In the genomic region with DNA sequence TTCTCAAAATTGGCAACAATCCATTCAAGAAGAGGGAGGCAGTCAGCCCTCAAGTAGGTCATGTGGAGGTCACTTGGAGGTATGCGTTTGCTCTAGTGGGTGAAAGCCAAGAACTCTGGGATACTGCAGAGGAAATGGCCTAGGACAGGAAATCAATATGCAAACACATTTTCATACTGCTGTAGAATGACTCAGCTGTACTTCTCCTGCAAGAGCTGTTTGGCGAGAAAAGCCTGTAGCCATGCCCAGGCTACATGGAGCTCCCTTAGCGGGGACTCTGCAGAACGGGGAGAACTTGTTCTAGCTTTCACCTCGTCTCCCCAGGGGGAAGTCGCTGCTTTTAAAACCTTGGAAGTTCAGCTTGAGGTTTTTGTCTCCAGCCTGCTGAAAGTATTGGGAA, we compare ENCODE assay signal across 9 mouse cellular contexts.
A peak's percentile ranks its signal among the peaks of the same experiment; 100 is the strongest.
DNase-seq lines count a peak whose midpoint lies in the region; ATAC-seq and TF ChIP-seq lines count a peak whose summit lies in the region.
"Had no signal": no experiment of that assay in that cellular context is flagged by ENCODE, and none has a peak within 500 bp of the region (broad histone marks: within the 10 kb centered on the region; RNA-seq: fewer than 3 reads in every experiment).

No protein-coding gene starts in this region.

- no peak for TF ChIP-seq CTCF in lung, postnatal 0 days (IDR thresholded peaks at IDR 0.05)

- H3K4me2 ChIP-seq in lung, postnatal 0 days (replicated peaks; ENCODE audit: low read depth, low read length): no peak overlapping the region
- H3K4me2 ChIP-seq in hindbrain, embryonic 11.5 days (replicated peaks; ENCODE audit: low read depth, low read length): no peak overlapping the region
- H3K4me2 ChIP-seq in hindbrain, embryonic 14.5 days (replicated peaks): no peak overlapping the region
- H3K4me2 ChIP-seq: hindbrain, embryonic 15.5 days had no signal

- peak overlapping the region; percentile 80 for H3K27ac ChIP-seq in lung, postnatal 0 days (ENCODE audit: low read length)
- no peak overlapping the region for H3K27ac ChIP-seq in hindbrain, embryonic 11.5 days (ENCODE audit: low read depth, low read length)
- no peak overlapping the region for H3K27ac ChIP-seq in hindbrain, embryonic 14.5 days
- H3K27ac ChIP-seq: hindbrain, embryonic 15.5 days had no signal

- no peaks in the 10 kb centered on the region for H3K27me3 ChIP-seq in lung, postnatal 0 days (replicated peaks; ENCODE audit: insufficient read depth, low read length)
- no peaks in the 10 kb centered on the region for H3K27me3 ChIP-seq in hindbrain, embryonic 11.5 days (ENCODE audit: control insufficient read depth, insufficient read depth, low read length)
- H3K27me3 ChIP-seq in hindbrain, embryonic 14.5 days (ENCODE audit: control insufficient read depth, insufficient read depth, low read length): no peaks in the 10 kb centered on the region
- H3K27me3 ChIP-seq: hindbrain, embryonic 15.5 days had no signal

- intact Hi-C loops in heart, postnatal 14 days (cut with DNase I): no loop called here

- H3K9ac ChIP-seq in lung, postnatal 0 days (replicated peaks; ENCODE audit: low read depth): no peak overlapping the region
- no peak overlapping the region for H3K9ac ChIP-seq in hindbrain, embryonic 11.5 days (ENCODE audit: low read depth, low read length)
- no peak overlapping the region for H3K9ac ChIP-seq in hindbrain, embryonic 14.5 days
- H3K9ac ChIP-seq: hindbrain, embryonic 15.5 days had no signal

- peak; percentile 89 for ATAC-seq in lung, postnatal 0 days
- no peak for ATAC-seq in hindbrain, embryonic 11.5 days (ENCODE audit: low FRiP score)
- ATAC-seq in hindbrain, embryonic 14.5 days (ENCODE audit: low FRiP score): no peak

- H3K9me3 ChIP-seq in lung, postnatal 0 days (ENCODE audit: low read length): no peaks in the 10 kb centered on the region
- no peaks in the 10 kb centered on the region for H3K9me3 ChIP-seq in hindbrain, embryonic 11.5 days (ENCODE audit: control insufficient read depth, low read length)
- H3K9me3 ChIP-seq in hindbrain, embryonic 14.5 days (ENCODE audit: control insufficient read depth, low read length): no peaks in the 10 kb centered on the region
- H3K9me3 ChIP-seq: hindbrain, embryonic 15.5 days had no signal

- H3K4me3 ChIP-seq in lung, postnatal 0 days (ENCODE audit: low read depth, low read length): no peak overlapping the region
- no peak overlapping the region for H3K4me3 ChIP-seq in hindbrain, embryonic 11.5 days (ENCODE audit: low read depth, low read length)
- H3K4me3 ChIP-seq in hindbrain, embryonic 14.5 days (replicated peaks; ENCODE audit: low read length): no peak overlapping the region
- H3K4me3 ChIP-seq: hindbrain, embryonic 15.5 days had no signal

- DNase-seq in gastrocnemius, adult 18-20 months (ENCODE audit: low spot score): peak; percentile 83
- no peak for DNase-seq in gastrocnemius, postnatal 10 days
- peak; percentile 58 for DNase-seq in adipocyte (ENCODE audit: low spot score)
- peak; percentile 45 to 53 for DNase-seq in heart, postnatal 14 days
- DNase-seq in lung, postnatal 0 days (ENCODE audit: low spot score): peak; percentile 94
- DNase-seq in embryo, embryonic 9.5 days (ENCODE audit: extremely low spot score): no peak
- DNase-seq in hindbrain, embryonic 11.5 days (ENCODE audit: low spot score): no peak
- DNase-seq in hindbrain, embryonic 14.5 days (ENCODE audit: low spot score): no peak

- H3K4me1 ChIP-seq in lung, postnatal 0 days (ENCODE audit: insufficient read depth, low read depth, low read length): peaks cover 15% of the 10 kb centered on the region
- H3K4me1 ChIP-seq in hindbrain, embryonic 11.5 days (replicated peaks; ENCODE audit: control insufficient read depth, insufficient read depth, low read length): no peaks in the 10 kb centered on the region; the same call in 1 of the 2 replicates
- no peaks in the 10 kb centered on the region for H3K4me1 ChIP-seq in hindbrain, embryonic 14.5 days (replicated peaks; ENCODE audit: control insufficient read depth, insufficient read depth, low read length)
- H3K4me1 ChIP-seq: hindbrain, embryonic 15.5 days had no signal

- H3K36me3 ChIP-seq in lung, postnatal 0 days (ENCODE audit: insufficient read depth, low read length): no peaks in the 10 kb centered on the region
- H3K36me3 ChIP-seq in hindbrain, embryonic 11.5 days (ENCODE audit: control insufficient read depth, insufficient read depth, low read length): no peaks in the 10 kb centered on the region
- peaks cover 39% of the 10 kb centered on the region for H3K36me3 ChIP-seq in hindbrain, embryonic 14.5 days (replicated peaks; ENCODE audit: control insufficient read depth, insufficient read depth)

- 11% methylated on average over 6 of the region's 6 CpGs for WGBS in lung, postnatal 0 days
- 75% methylated on average over 6 of the region's 6 CpGs for WGBS in hindbrain, embryonic 11.5 days
- WGBS in hindbrain, embryonic 14.5 days: 79% methylated on average over 6 of the region's 6 CpGs

- peak; percentile 92 for TF ChIP-seq EP300 in lung, postnatal 0 days (IDR thresholded peaks at IDR 0.05)

Comparison
In these comparisons a context has a peak if more than half of its experiments do, and no peak if none do; other contexts are left out.
1. DNase-seq: peak in gastrocnemius, adult 18-20 months (single experiment), adipocyte (single experiment), heart, postnatal 14 days (2 of 2) and lung, postnatal 0 days (single experiment); none in gastrocnemius, postnatal 10 days (single experiment), embryo, embryonic 9.5 days (single experiment), hindbrain, embryonic 11.5 days (single experiment) and hindbrain, embryonic 14.5 days (single experiment).